Mouse (Mus musculus) gastrocnemius, postnatal 10 days (tissue): ENCODE measurements around the gene Trim7. TPM values are rescaled to one million over a fixed set of nuclear protein-coding genes. Genes with fewer than 3 reads are reported as not detected.
"Not testable (repeated sequence)": the region's sequence is repeated elsewhere in the genome, so short reads cannot be mapped to it uniquely, and the experiment has no call there.

Experiments
- DNase-seq: peaks from one replicate; pipeline ENCODE4 v3.0.0; 2021; ENCODE audit warnings: mixed read lengths
- total RNA-seq, 2 experiments: library from RNA; stranded (reverse); gene quantifications; 2 replicates each; pipeline ENCODE4 v1.2.3; 2021

Trim7 gene
- total RNA-seq, 2 experiments from 2014 or later, result 107 to 110 TPM

GRCm38 (mm10) chr11:48900654-48901566, 75.0 kb downstream of the Trim7 start:
- DNase-seq, result not testable (repeated sequence)

- not testable (repeated sequence) for DNase-seq
Observed at GRCm38 (mm10) chr11:48901567-48901930, 75.6 kb downstream of the Trim7 start.

Other genes starting within 250 kb of the Trim7 start
- gene Rack1, start 25.8 kb upstream of the Trim7 start, total RNA-seq, result 100 to 1,000 TPM; 536 to 557 TPM
- 10 to 100 TPM; 22.2 to 22.8 TPM for gene Trim41, start 8.8 kb upstream of the Trim7 start, total RNA-seq
- 1 to 10 TPM; 1.8 to 3.6 TPM for gene Gm12184, start 515 bp downstream of the Trim7 start, total RNA-seq
- 1 to 10 TPM; 5.9 to 7.0 TPM for gene Irgm1, start 45.5 kb downstream of the Trim7 start, total RNA-seq
- gene Gm5431, start 76.1 kb downstream of the Trim7 start, total RNA-seq, result under 1 TPM; 0.49 to 0.52 TPM
- gene Psme2b, start 120.0 kb downstream of the Trim7 start, total RNA-seq, result 1 to 10 TPM; 1.2 to 1.5 TPM
- gene Olfr56, start 152.7 kb downstream of the Trim7 start, total RNA-seq, result under 1 TPM; 0.12 to 0.16 TPM
- 1 to 10 TPM in 1 of 2 experiments, under 1 TPM in 1; 0.59 to 1.0 TPM for gene 9930111J21Rik1, start 153.3 kb downstream of the Trim7 start, total RNA-seq
- gene Gm12185, start 166.1 kb downstream of the Trim7 start, total RNA-seq, result under 1 TPM; 0.19 to 0.34 TPM
- under 1 TPM in 1 of 2 experiments, not detected in 1; 0.09 TPM for gene Tgtp1, start 168.0 kb downstream of the Trim7 start, total RNA-seq
- gene 9930111J21Rik2, start 225.1 kb downstream of the Trim7 start, total RNA-seq, result 1 to 10 TPM in 1 of 2 experiments, under 1 TPM in 1; 0.87 to 1.9 TPM
- not detected for gene Tgtp2, start 238.1 kb downstream of the Trim7 start, total RNA-seq